Mouse (Mus musculus): ENCODE measurements around the gene Ift81.

GRCm38 (mm10) chr5:122622526-122622925 lies 8.2 kb upstream of the Ift81 start:
- TF ChIP-seq EP300 (IDR thresholded peaks at IDR 0.05) (no peak), CTCF (IDR thresholded peaks at IDR 0.05) (no peak)
